Mouse (Mus musculus) midbrain, embryonic 11.5 days (tissue): ENCODE results near the gene Nyap2. TPM values are rescaled to one million over a fixed set of nuclear protein-coding genes. Genes with fewer than 3 reads are reported as not detected.

Experiments
- ATAC-seq: fragments of 200-750 bp; cut with Nextera tagmentation; 2 replicates; pipeline ENCODE4 v1.8.0; 2017; ENCODE audit warnings: moderate TSS enrichment, moderate library complexity; ENCODE audit not compliant: low FRiP score
- DNase-seq: peaks from one replicate; pipeline ENCODE4 v3.0.0; 2015; ENCODE audit warnings: low spot score; ENCODE audit errors: missing footprints
- H3K27ac ChIP-seq: fragments of 300-500 bp; sonication (generic); 2 replicates; pipeline ENCODE4 v1.5.1; 2014; ENCODE audit warnings: low read depth, low read length
- H3K27me3 ChIP-seq: fragments of 300-500 bp; sonication (generic); 2 replicates; pipeline ENCODE4 v1.6.1; 2014; ENCODE audit warnings: mild to moderate bottlenecking, low read length, moderate library complexity, mixed read lengths; ENCODE audit not compliant: control insufficient read depth, insufficient read depth
- H3K36me3 ChIP-seq: fragments of 300-500 bp; sonication (generic); 2 replicates; pipeline ENCODE4 v1.6.1; 2014; ENCODE audit warnings: mild to moderate bottlenecking, low read length, moderate library complexity, mixed read lengths; ENCODE audit not compliant: control insufficient read depth, insufficient read depth
- H3K4me1 ChIP-seq: fragments of 300-500 bp; sonication (generic); 2 replicates; pipeline ENCODE4 v1.6.1; 2014; ENCODE audit warnings: low read length; ENCODE audit not compliant: control insufficient read depth, insufficient read depth
- H3K4me2 ChIP-seq: fragments of 300-500 bp; sonication (generic); 2 replicates; pipeline ENCODE4 v1.6.1; 2014; ENCODE audit warnings: mild to moderate bottlenecking, moderate library complexity
- H3K4me3 ChIP-seq: fragments of 300-500 bp; sonication (generic); 2 replicates; pipeline ENCODE4 v1.5.1; 2014; ENCODE audit warnings: low read depth, low read length
- H3K9ac ChIP-seq: fragments of 300-500 bp; sonication (generic); 2 replicates; pipeline ENCODE4 v1.6.1; 2014; ENCODE audit warnings: low read length
- H3K9me3 ChIP-seq: fragments of 300-500 bp; sonication (generic); 2 replicates; pipeline ENCODE4 v1.6.1; 2016; ENCODE audit warnings: low read length; ENCODE audit not compliant: control insufficient read depth
- WGBS: fragments of 180-500 bp; shearing (Covaris S2); extraction: QIAGEN DNeasy Blood & Tissue Kit; methylation state at CpG from one replicate; pipeline ENCODE4 v1.1.7; 2014; 5-methylcytosine and 5-hydroxymethylcytosine counted together
- polyA plus RNA-seq: library from polyadenylated mRNA; unstranded; fragments of >200 nt; fragmentation: Nextera tagmentation; extraction: Ambion mirVana; gene quantifications from 2 replicates; pipeline ENCODE4 v1.2.1, GENCODE M21; 2014

Gene Nyap2
- polyA plus RNA-seq, 1 experiment from 2014 or later: 1.7 TPM

DNA sequence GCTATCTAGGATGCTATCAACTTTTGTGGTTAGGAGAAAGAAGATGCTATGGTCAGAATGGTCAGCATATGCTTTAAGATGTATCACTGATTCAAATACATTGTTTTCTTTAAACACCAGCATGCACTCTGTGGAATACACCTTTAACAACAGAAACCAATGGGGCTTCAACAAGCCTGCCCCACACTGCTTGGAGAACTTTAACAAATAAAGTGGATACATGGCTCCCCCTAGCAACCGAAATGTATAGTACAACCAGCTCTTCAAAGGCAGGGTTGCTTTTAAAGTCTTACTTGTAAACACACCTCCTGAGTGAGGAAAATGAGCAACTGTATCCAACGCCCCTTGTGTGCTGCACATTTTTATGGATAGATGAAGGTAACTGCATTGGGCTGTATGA is 224.9 kb downstream of the Nyap2 start:
- H3K4me2 ChIP-seq: no peak overlapping the region
- H3K4me1 ChIP-seq: no peaks in the 10 kb centered on the region
- no peaks in the 10 kb centered on the region for H3K36me3 ChIP-seq
- no peak overlapping the region for H3K4me3 ChIP-seq
- no peak overlapping the region for H3K9ac ChIP-seq
- WGBS: 6% methylated on average over 2 of the region's 2 CpGs
- DNase-seq (peak; percentile 92), ATAC-seq (peak; percentile 31)
- H3K9me3 ChIP-seq: no peaks in the 10 kb centered on the region
- H3K27ac ChIP-seq: no peak overlapping the region
- no peaks in the 10 kb centered on the region for H3K27me3 ChIP-seq

GRCm38 (mm10) chr1:81303389-81303788 is 226.6 kb downstream of the Nyap2 start:
- Histone ChIP-seq H3K4me1 (no peaks in the 10 kb centered on the region), H3K36me3 (no peaks in the 10 kb centered on the region), H3K27me3 (no peaks in the 10 kb centered on the region), H3K9me3 (no peaks in the 10 kb centered on the region), H3K4me2 (no peak overlapping the region), H3K4me3 (no peak overlapping the region), H3K9ac (no peak overlapping the region), H3K27ac (no peak overlapping the region)
- no peak for ATAC-seq
- 57% methylated on average over 3 of the region's 3 CpGs for WGBS
- DNase-seq: peak; percentile 62

- Histone ChIP-seq H3K9ac (no peak overlapping the region), H3K27ac (no peak overlapping the region), H3K4me2 (no peak overlapping the region), H3K4me1 (no peaks in the 10 kb centered on the region), H3K9me3 (no peaks in the 10 kb centered on the region), H3K4me3 (no peak overlapping the region), H3K36me3 (no peaks in the 10 kb centered on the region), H3K27me3 (no peaks in the 10 kb centered on the region)
- DNase-seq (peak; percentile 69), ATAC-seq (no peak)
Observed at GRCm38 (mm10) chr1:81307407-81307806, 230.7 kb downstream of the Nyap2 start.

DNA sequence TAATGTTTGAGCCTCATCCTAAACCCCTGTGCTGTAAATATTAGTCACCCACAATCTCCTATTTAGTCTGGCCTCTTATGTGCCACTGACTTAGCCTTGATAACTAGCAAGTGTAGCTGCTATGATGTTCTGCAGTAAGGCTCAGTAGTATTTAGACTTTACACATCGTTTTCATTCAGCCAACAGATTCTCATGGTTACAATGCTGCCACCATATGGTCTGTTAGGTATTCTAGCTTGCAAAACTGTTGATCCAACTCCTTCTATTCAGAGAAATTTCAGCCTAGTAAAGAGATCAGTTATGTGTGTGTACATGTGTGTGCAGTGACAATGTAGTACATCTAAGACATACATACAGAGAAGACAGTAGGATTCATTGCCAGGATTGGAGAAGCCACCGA is 231.2 kb downstream of the Nyap2 start:
- peak; percentile 60 for DNase-seq
- no peak overlapping the region for H3K27ac ChIP-seq

DNA sequence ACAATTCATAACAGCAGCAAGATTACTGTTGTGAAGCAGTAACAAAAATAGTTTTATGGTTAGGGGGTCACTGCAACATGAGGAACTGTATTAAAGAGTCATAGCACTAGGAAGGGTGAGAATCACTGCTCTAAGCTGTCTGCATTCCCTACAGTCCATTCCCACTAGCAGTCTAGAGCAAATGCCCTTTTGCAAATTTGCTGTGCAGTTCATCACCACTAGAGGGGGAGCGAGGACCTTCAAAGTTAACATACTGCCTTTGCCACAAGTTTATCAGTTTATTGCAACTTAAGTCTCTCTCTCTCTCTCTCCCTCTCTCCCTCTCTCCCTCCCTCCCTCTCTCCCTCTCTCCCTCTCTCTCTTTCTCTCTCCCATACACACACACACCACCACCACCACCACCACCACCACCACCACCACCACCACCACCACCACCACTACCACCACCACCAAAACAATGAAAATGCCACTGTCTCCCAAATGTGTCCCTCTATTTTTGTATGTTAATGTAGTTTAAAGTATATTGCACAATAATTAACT is 233.4 kb downstream of the Nyap2 start:
- no peak overlapping the region for H3K9ac ChIP-seq
- 0 out of 2 replicates have a peak, but pooled peaks have one; percentile 38 for ATAC-seq
- no peaks in the 10 kb centered on the region for H3K4me1 ChIP-seq
- no peaks in the 10 kb centered on the region for H3K27me3 ChIP-seq
- 4% methylated on average over 1 of the region's 1 CpGs for WGBS
- H3K4me2 ChIP-seq: no peak overlapping the region
- H3K9me3 ChIP-seq: no peaks in the 10 kb centered on the region
- no peak overlapping the region for H3K27ac ChIP-seq
- H3K4me3 ChIP-seq: no peak overlapping the region
- no peaks in the 10 kb centered on the region for H3K36me3 ChIP-seq
- DNase-seq: peak; percentile 94

More for the DNA sequence above, 231.2 kb downstream of the Nyap2 start:
- H3K4me2 ChIP-seq: no peak overlapping the region
- H3K9ac ChIP-seq: no peak overlapping the region
- no peaks in the 10 kb centered on the region for H3K36me3 ChIP-seq
- H3K27me3 ChIP-seq: no peaks in the 10 kb centered on the region
- no peaks in the 10 kb centered on the region for H3K9me3 ChIP-seq
- H3K4me3 ChIP-seq: no peak overlapping the region
- WGBS: 70% methylated on average over 2 of the region's 2 CpGs
- no peak for ATAC-seq
- H3K4me1 ChIP-seq: no peaks in the 10 kb centered on the region

- no peak overlapping the region for H3K27ac ChIP-seq
Observed at GRCm38 (mm10) chr1:81316403-81316994, 239.7 kb downstream of the Nyap2 start.

DNA sequence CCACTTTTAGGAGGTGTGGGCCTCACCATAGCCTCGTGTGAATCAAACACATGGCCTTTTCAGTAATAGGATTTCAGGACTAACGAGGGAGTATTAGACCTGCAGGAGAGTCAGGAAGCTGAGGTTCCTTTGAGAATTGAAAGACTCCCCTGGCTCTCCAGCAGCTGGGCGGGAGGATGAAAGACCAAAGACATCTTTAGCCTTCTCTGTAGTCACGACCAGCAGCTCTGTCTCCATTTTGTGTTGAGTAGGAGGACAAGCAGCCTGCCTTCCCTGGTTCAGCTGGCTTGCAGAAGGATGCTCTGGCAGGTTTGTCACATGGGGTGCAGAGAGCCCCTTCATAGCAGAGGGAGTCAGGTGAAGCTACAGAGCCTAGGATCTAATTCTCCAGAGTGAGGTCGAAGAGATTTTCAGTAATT is 240.3 kb downstream of the Nyap2 start:
- whole genome bisulfite sequencing: 57% methylated on average over 5 of the region's 5 CpGs

More at GRCm38 (mm10) chr1:81316403-81316994, 239.7 kb downstream of the Nyap2 start:
- peak; percentile 70 for ATAC-seq
- peak; percentile 96 for DNase-seq
- Histone ChIP-seq H3K4me1 (peaks cover 2% of the 10 kb centered on the region), H3K9ac (no peak overlapping the region), H3K36me3 (no peaks in the 10 kb centered on the region), H3K27me3 (no peaks in the 10 kb centered on the region), H3K4me3 (no peak overlapping the region), H3K9me3 (no peaks in the 10 kb centered on the region), H3K4me2 (no peak overlapping the region)
- WGBS: 63% methylated on average over 9 of the region's 9 CpGs

GRCm38 (mm10) chr1:81387722-81388121 is 311.0 kb downstream of the Nyap2 start:
- H3K4me3 ChIP-seq: no peak overlapping the region
- no peaks in the 10 kb centered on the region for H3K4me1 ChIP-seq
- no peak overlapping the region for H3K4me2 ChIP-seq
- no peak overlapping the region for H3K9ac ChIP-seq
- ATAC-seq (no peak), DNase-seq (no peak)
- no peaks in the 10 kb centered on the region for H3K9me3 ChIP-seq
- WGBS: 41% methylated on average over 1 of the region's 1 CpGs
- H3K36me3 ChIP-seq: no peaks in the 10 kb centered on the region
- H3K27ac ChIP-seq: no peak overlapping the region
- H3K27me3 ChIP-seq: no peaks in the 10 kb centered on the region

More for the DNA sequence above, 240.3 kb downstream of the Nyap2 start:
- ATAC-seq: peak; percentile 62
- Histone ChIP-seq H3K9me3 (no peaks in the 10 kb centered on the region), H3K9ac (no peak overlapping the region), H3K27me3 (no peaks in the 10 kb centered on the region), H3K36me3 (no peaks in the 10 kb centered on the region), H3K27ac (no peak overlapping the region), H3K4me1 (peaks cover 2% of the 10 kb centered on the region), H3K4me3 (no peak overlapping the region), H3K4me2 (no peak overlapping the region)
- no peak for DNase-seq
